Mouse (Mus musculus): ENCODE measurements at regions not wholly inside any gene's neighbourhood (a gene's known extent, or its start where the extent isn't known, plus 50 kb on each side); places are given as distances from the start of the nearest gene placed in this dataset.

DNA sequence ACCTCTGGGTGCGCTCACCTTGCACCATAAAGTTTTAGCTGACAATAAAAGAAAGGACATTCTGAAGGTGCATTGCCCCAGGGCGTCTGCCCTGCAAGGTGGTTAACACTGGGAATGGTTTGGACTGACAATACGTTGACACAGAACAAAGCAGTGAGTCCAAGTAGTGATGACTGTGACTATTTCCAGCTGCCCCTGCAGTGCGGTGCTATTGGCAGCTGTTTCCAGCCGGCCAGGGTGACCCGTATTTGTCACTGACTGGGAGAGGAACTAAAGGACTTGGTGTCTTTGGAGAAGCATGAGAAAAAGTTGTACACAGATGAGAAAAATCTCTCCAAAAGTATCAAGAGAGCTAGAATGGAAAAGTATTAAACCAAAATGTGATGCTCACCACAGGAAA lies 52.0 kb upstream of the Vtcn1 start:
- no peak for DNase-seq (ENCODE audit: low spot score)

DNA sequence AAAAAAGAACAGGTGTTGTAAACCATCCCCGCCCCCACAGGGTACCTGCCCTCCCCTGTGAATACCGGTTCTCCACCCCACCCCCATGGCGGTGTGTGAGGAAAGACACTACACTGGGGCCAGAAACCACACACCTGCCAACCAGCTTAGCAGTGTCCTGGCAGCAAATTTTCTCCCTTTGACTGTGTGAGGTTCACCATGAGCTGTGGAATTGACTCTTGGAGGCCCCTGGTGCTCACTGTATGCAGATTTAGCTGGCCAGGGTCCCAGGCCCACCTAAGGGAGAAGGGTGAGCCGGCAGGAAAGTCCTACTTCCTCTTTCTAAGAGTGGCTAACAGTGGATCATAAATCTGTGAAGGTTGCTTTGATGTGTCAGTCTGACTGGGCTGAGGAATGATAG lies 53.9 kb upstream of the Vtcn1 start:
- DNase-seq (ENCODE audit: low spot score): no peak

DNA sequence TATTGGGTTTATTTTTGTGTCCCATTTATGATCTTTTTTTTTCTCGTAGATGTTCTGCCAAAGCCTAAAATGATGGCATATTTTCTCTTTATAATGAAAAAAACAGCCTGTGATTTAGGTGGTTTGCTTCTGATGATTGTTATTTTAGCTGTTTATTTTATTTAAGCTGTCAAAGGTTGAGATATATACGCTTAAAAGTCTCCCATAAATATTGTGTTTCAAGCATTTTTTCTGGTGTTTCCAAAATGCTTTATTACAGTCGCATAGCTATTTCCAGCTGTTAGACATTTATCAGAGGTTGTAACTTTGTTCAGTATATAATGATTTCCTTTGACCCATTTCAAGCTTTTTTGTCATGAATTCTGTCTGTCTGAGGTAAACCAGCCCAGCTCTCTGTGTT lies 54.4 kb upstream of the Vtcn1 start:
- DNase-seq (ENCODE audit: low spot score): no peak

DNA sequence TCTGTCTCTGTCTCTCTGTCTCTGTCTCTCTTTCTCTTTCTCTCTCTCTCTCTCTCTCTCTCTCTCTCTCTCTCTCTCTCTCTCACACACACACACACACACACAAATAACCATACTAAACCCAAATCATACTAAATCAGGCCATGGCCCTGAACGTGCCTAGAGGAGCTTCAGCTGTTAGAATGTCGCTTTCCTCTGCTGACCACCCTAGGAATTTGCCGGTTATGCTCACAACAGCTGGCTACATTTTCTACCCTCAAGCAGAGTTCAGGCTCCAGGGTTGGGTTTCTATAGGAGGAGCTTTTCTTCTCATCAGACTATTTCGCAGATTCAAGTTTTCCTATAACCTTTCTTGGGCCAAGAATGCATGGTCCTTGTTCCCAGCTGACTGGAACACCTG lies 56.1 kb upstream of the Vtcn1 start:
- no peak for DNase-seq (ENCODE audit: low spot score)

DNA sequence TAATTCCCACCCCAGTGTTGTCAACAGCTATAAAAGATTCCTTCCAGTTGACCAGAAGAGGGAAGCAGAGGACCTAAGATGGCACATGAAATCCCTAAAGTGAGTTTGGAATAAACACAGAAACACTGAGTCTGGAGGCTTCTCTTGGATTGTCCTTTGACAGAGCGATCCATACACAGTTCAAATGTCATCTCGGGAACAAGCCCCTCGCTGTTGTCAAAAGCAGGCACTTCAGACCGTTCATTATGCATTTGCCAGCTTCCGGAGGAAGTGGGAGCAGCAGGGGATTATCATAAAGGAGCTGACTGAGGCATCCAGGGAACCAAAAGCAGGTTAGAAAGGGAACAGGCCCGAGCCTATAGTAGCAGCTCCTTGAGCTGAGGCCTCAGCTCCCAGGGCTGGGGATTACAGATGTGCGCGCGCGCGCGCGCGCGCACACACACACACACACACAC lies 57.1 kb upstream of the Vtcn1 start:
- no peak for DNase-seq (ENCODE audit: low spot score)

DNA sequence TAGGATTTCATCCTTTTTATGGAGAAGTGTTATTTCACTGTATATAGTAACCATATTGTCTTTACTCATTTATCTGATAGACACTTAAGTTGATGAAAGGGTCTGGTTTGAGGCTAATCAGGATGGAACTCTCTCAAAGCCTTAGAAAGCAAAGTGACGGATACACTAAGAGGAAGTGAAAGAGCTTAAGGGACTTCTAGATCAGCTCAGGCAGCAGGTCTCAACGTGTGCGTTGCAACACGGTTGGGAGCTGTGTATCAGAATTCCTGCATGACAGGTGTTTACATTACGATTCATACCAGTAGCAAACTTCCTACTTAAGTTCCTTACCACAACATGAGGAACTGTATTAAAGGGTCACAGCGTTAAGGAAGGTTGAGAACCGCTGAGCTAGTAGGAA lies 59.9 kb upstream of the Vtcn1 start:
- no peak for DNase-seq (ENCODE audit: low spot score)

DNA sequence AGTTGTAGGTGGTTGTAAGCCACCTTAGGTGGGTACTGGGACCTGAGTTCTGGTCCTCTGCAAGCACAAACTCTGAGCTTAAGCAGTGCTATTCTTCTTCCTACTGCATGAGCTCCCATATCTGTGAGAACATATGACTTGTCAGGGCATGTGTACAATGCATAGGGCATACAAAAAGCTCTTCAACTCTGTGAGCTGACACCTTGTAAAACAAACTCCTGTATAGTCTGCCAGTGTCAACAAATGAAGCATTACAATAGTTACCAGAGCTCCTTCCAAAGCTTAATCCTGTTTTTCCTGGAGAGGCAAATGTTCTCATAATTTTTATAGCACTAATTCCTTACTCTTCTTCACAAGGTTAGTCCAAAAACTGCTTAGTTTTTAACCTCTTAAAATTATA lies 62.4 kb upstream of the Vtcn1 start:
- DNase-seq (ENCODE audit: low spot score): no peak

DNA sequence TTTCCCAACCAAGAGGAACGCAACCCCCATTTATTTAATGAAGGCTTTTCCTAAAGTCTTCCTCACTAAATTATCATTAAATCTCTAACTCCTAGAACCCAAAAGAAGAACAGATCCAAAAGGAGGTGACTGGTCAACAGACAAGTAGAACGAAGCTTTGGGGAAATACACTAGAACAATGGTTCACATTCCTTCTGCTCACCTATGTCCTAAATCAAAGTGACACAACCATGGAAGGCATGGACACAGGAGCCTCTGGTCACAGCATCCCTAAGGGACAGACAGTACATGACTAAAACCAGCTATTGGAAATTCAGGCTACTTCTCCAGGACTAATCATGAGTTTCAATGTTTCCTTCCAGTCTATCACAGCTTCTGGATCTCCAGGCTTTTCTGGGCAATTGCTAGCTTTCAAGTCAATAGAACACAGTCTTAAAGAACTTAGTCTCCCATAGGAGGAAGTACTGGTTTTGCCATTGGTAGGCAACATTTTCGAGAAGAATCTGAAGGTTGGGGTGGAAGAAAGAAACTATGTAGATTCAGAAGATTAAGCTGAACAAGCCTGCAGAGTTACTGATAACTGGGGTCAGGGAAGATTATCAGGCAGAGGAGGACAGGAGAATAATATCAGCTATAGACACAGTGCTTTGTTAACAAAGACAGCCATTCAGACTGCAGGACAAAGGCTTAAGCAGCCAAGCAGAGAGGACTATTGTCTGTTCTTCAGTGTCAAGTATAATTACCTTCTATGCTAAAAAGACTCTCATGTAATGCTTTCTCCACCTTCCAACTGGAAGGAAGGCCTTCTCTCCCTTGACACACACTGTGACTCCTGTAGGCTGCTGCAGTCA lies 65.9 kb upstream of the Vtcn1 start:
- no peak for DNase-seq (ENCODE audit: low spot score)

DNA sequence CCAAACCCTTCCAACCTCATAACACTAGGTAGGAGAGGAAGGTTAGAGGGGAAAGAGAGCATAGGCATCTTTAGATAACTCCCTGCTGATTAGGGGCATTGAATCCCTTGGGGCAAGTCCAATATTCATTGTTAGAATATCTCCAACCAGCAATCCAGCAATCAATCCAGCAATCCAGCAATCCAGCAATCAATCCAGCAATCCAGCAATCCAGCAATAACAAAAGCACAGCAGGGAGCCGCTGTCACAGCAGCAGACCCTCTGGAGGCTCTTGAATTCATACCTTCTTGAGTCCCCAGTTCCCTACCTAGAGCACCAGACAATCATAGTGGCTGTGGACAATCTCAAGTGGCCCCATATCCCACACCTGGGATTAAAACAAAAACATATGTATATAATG lies 69.4 kb upstream of the Man1a2 start:
- DNase-seq (ENCODE audit: low spot score): no peak

DNA sequence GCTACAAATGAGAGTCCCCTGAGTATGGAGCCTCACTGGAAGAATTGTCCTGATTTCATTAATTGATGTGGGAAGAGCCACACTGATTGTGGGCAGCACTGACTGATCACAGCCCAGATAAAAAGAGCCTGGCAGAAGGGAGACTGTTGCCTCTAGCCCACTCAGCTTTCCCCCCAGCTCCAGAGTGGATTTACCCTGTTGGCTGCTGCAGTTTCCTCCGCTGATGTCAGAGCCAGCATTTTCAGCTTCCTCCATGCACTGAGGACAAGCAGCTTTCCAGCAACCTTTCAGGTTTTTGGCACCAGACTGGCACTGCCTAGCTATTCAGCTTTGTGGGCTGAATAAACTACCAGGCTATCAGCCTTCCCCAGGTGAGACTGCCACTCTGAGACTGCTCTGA lies 65.9 kb upstream of the Man1a2 start:
- DNase-seq (ENCODE audit: low spot score): no peak

DNA sequence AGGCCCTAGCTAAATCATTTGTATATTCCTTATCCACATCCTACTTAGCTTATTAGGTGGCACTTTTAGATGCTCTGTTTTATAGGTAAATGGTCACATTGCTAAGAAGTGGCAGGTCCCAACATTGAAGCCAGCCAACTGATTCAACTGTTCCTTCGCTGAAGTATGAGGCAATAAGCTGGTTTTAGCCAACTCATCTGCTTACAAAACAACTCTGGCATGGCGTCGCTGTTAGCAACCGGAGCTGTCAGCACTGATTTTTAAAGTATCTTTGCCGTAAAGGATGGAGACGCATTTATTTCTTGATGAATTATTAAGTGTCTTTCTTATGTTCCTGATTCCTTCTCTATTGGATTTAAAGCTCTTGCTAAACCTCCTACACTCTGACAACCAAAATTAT lies 63.4 kb upstream of the Man1a2 start:
- DNase-seq (ENCODE audit: low spot score): no peak

DNA sequence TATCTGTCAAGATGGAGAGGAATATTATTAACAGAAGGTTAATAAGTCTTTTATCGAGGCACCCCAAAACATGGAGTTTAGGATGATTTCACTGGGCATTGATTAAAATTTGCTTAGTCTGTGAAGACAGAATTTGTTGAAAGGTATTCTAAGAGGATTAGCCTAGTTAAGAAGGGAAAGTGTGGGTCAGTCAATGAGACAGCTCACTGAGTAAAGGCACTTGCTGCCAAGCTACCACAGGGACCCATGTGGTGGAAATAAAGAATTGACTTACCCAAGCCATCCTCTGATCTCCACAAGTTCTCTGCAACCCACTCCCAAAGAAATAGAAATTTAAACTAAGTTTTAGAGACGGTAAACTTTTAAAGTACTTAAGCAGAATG lies 63.0 kb upstream of the Man1a2 start:
- no peak for DNase-seq (ENCODE audit: low spot score)

DNA sequence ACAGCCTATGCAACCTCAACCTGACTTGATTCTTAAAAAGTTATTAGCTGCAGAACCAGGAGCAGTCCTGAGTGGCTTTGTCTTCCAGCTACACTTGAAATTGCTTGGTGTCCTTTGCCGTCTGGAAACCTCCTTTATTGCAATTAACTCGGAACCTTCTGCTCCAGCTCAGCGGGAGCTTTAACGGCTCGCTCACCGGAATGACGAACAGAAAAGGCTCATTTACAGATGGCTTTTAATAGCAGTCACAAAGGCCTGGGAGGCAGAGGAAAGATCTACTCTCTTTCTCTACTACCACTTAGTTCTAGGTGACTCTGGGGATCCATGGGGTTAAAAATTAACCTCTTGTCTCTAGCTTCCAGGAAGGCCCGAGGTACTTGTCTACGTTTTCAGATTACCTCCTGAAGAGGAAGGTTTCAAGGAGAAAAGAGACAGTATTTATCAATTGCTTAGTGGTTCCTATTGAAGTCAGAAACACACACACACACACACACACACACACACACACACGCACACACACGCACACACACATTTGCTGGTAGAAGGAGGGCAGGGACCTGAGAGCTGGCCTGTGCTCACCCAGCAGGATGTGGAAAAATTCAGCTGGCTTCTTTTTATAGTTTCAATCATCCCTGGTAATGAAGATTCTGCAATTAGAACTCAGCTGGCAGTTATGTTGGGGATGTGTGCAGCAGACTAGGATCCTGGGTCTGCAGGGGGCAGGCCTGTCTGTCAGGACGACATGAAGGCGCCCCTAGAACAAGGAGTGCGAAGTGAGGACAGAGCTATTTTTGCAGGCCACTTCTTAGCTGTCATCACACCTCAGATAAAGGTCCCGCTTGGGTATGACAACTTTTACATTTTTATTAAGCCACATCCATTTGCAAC lies 62.4 kb upstream of the Man1a2 start:
- no peak for DNase-seq (ENCODE audit: low spot score)

DNA sequence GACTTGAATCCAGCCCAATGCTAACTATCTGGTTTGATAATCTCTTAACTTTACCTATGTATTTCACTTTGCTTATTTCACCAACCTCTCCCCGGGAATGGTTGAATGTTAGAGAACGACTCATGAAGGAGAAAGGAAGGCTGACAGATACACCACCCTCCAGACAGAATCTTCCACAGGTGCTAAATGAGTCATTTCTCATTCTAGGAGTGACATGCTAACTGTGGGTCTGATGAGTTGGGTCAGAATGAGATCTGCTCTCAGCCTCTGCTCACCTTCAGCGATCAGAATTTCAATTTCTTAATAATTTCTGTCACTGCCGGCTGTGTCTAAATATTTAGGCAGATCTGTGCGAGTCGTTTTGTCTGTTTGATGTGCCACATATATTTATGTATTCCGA lies 52.4 kb upstream of the Man1a2 start:
- DNase-seq (ENCODE audit: low spot score): no peak

DNA sequence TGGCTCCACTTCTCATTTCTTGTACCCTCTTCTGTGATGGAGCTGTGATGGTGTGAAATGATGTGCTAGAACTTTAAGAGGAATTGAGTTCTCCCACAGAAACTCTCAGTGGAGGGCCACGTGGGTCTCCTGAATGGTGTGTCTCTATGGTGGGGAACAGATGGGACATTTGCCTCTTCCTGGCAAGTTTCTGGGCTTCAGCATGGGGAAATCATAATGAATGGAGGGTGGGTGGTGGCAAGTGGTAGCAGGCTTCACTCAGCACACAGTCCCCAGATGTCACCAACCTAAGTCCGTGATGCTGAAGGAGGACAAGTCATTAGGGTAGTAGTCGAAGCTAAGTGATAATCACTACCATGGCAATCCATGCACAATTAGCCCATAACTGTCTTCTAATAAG lies 51.2 kb upstream of the Man1a2 start:
- peak; percentile 29 for DNase-seq (ENCODE audit: low spot score)
